Mouse (Mus musculus): ENCODE results near the gene Snd1. TPM values are rescaled to one million over a fixed set of nuclear protein-coding genes. Genes with fewer than 3 reads are reported as not detected.

The Snd1 gene
- total RNA-seq, 1 experiment = 343 TPM

GRCm38 (mm10) chr6:28762132-28762775 is 287.3 kb downstream of the Snd1 start:
- no peaks in the 10 kb centered on the region for H3K36me3 ChIP-seq (ENCODE audit: control insufficient read depth, insufficient read depth, low read length, poor library complexity, severe bottlenecking)
- in situ Hi-C loops (cut with MboI; ENCODE audit: low sequenced_read_pairs in 2 of 2, unreplicated experiment in 2 of 2) = no loop called here
- no peak overlapping the region for H3K27ac ChIP-seq (ENCODE audit: insufficient read depth, low read depth, low read length, poor library complexity, severe bottlenecking)
- peak; percentile 46 for DNase-seq (ENCODE audit: low read depth, low spot score)
- H3K4me1 ChIP-seq (ENCODE audit: control insufficient read depth in 2 of 2, insufficient read depth in 2 of 2, low read length in 2 of 2, poor library complexity in 1 of 2) = peaks cover 6 to 15% of the 10 kb centered on the region in 2 experiments; a peak in 2 of 4 replicates
- TF ChIP-seq MAFK (IDR thresholded peaks at IDR 0.05; ENCODE audit: insufficient read depth, low read depth, low read length) (peak; percentile 47; the same call in 1 of the 2 replicates), CHD2 (IDR thresholded peaks at IDR 0.05; ENCODE audit: low read depth, low read length) (no peak), ZNF384 (IDR thresholded peaks at IDR 0.05; ENCODE audit: low read depth, low read length) (no peak), HCFC1 (IDR thresholded peaks at IDR 0.05; ENCODE audit: borderline replicate concordance, insufficient read depth, low read length) (no peak)
- H3K9me3 ChIP-seq (ENCODE audit: control insufficient read depth, insufficient read depth, low read depth, low read length) = no peaks in the 10 kb centered on the region
- H3K9ac ChIP-seq (ENCODE audit: insufficient read depth, low read depth, low read length, poor library complexity, severe bottlenecking) = no peak overlapping the region
- no peak overlapping the region for H3K4me3 ChIP-seq (ENCODE audit: insufficient read depth in 1 of 2, low read depth in 1 of 2, low read length in 2 of 2, poor library complexity in 1 of 2, severe bottlenecking in 1 of 2)

- Histone ChIP-seq H3K9ac (ENCODE audit: insufficient read depth, low read depth, low read length, poor library complexity, severe bottlenecking) (no peak overlapping the region), H3K4me1 (ENCODE audit: control insufficient read depth in 2 of 2, insufficient read depth in 2 of 2, low read length in 2 of 2, poor library complexity in 1 of 2) (peaks cover 5 to 11% of the 10 kb centered on the region in 2 experiments; a peak in 1 of 4 replicates), H3K36me3 (ENCODE audit: control insufficient read depth, insufficient read depth, low read length, poor library complexity, severe bottlenecking) (no peaks in the 10 kb centered on the region), H3K4me3 (ENCODE audit: insufficient read depth in 1 of 2, low read depth in 1 of 2, low read length in 2 of 2, poor library complexity in 1 of 2, severe bottlenecking in 1 of 2) (no peak overlapping the region), H3K27ac (ENCODE audit: insufficient read depth, low read depth, low read length, poor library complexity, severe bottlenecking) (no peak overlapping the region), H3K9me3 (ENCODE audit: control insufficient read depth, insufficient read depth, low read depth, low read length) (no peaks in the 10 kb centered on the region)
- TF ChIP-seq MAFK (IDR thresholded peaks at IDR 0.05; ENCODE audit: insufficient read depth, low read depth, low read length) (no peak), HCFC1 (IDR thresholded peaks at IDR 0.05; ENCODE audit: borderline replicate concordance, insufficient read depth, low read length) (no peak), ZC3H11A (IDR thresholded peaks at IDR 0.05; ENCODE audit: borderline replicate concordance, low read depth, low read length) (no peak), CHD2 (IDR thresholded peaks at IDR 0.05; ENCODE audit: low read depth, low read length) (no peak), ZNF384 (IDR thresholded peaks at IDR 0.05; ENCODE audit: low read depth, low read length) (no peak)
- no peak for DNase-seq (ENCODE audit: low read depth, low spot score)
- in situ Hi-C loops (cut with MboI; ENCODE audit: low sequenced_read_pairs in 2 of 2, unreplicated experiment in 2 of 2) = no loop called here
These were observed 291.7 kb downstream of the Snd1 start for GRCm38 (mm10) chr6:28766622-28767021.

- TF ChIP-seq ZC3H11A (IDR thresholded peaks at IDR 0.05; ENCODE audit: borderline replicate concordance, low read depth, low read length) = no peak
- no peak for TF ChIP-seq MAFK (IDR thresholded peaks at IDR 0.05; ENCODE audit: insufficient read depth, low read depth, low read length)
- no peak for TF ChIP-seq HCFC1 (IDR thresholded peaks at IDR 0.05; ENCODE audit: borderline replicate concordance, insufficient read depth, low read length)
- TF ChIP-seq CHD2 (IDR thresholded peaks at IDR 0.05; ENCODE audit: low read depth, low read length) = no peak
- TF ChIP-seq ZNF384 (IDR thresholded peaks at IDR 0.05; ENCODE audit: low read depth, low read length) = no peak
- Histone ChIP-seq H3K27ac (ENCODE audit: insufficient read depth, low read depth, low read length, poor library complexity, severe bottlenecking) (no peak overlapping the region), H3K9ac (ENCODE audit: insufficient read depth, low read depth, low read length, poor library complexity, severe bottlenecking) (no peak overlapping the region), H3K4me1 (ENCODE audit: control insufficient read depth in 2 of 2, insufficient read depth in 2 of 2, low read length in 2 of 2, poor library complexity in 1 of 2) (peaks cover 5 to 9% of the 10 kb centered on the region in 2 experiments; a peak in 1 of 4 replicates), H3K9me3 (ENCODE audit: control insufficient read depth, insufficient read depth, low read depth, low read length) (no peaks in the 10 kb centered on the region), H3K4me3 (ENCODE audit: insufficient read depth in 1 of 2, low read depth in 1 of 2, low read length in 2 of 2, poor library complexity in 1 of 2, severe bottlenecking in 1 of 2) (no peak overlapping the region), H3K36me3 (ENCODE audit: control insufficient read depth, insufficient read depth, low read length, poor library complexity, severe bottlenecking) (no peaks in the 10 kb centered on the region)
- in situ Hi-C loops (cut with MboI; ENCODE audit: low sequenced_read_pairs in 2 of 2, unreplicated experiment in 2 of 2) = no loop called here
- no peak for DNase-seq (ENCODE audit: low read depth, low spot score)
These were observed 293.0 kb downstream of the Snd1 start for GRCm38 (mm10) chr6:28767891-28768481.

GRCm38 (mm10) chr6:28771331-28771730 is 296.4 kb downstream of the Snd1 start:
- Histone ChIP-seq H3K36me3 (ENCODE audit: control insufficient read depth, insufficient read depth, low read length, poor library complexity, severe bottlenecking) (peaks cover 2% of the 10 kb centered on the region; the same call in 1 of the 2 replicates), H3K9ac (ENCODE audit: insufficient read depth, low read depth, low read length, poor library complexity, severe bottlenecking) (no peak overlapping the region), H3K4me3 (ENCODE audit: insufficient read depth in 1 of 2, low read depth in 1 of 2, low read length in 2 of 2, poor library complexity in 1 of 2, severe bottlenecking in 1 of 2) (no peak overlapping the region), H3K27ac (ENCODE audit: insufficient read depth, low read depth, low read length, poor library complexity, severe bottlenecking) (no peak overlapping the region), H3K4me1 (ENCODE audit: control insufficient read depth in 2 of 2, insufficient read depth in 2 of 2, low read length in 2 of 2, poor library complexity in 1 of 2) (peaks cover 5 to 9% of the 10 kb centered on the region in 2 experiments; a peak in 1 of 4 replicates), H3K9me3 (ENCODE audit: control insufficient read depth, insufficient read depth, low read depth, low read length) (no peaks in the 10 kb centered on the region)
- TF ChIP-seq MAFK (IDR thresholded peaks at IDR 0.05; ENCODE audit: insufficient read depth, low read depth, low read length) = no peak
- no peak for TF ChIP-seq HCFC1 (IDR thresholded peaks at IDR 0.05; ENCODE audit: borderline replicate concordance, insufficient read depth, low read length)
- no peak for TF ChIP-seq ZNF384 (IDR thresholded peaks at IDR 0.05; ENCODE audit: low read depth, low read length)
- TF ChIP-seq CHD2 (IDR thresholded peaks at IDR 0.05; ENCODE audit: low read depth, low read length) = no peak
- no peak for TF ChIP-seq ZC3H11A (IDR thresholded peaks at IDR 0.05; ENCODE audit: borderline replicate concordance, low read depth, low read length)
- no peak for DNase-seq (ENCODE audit: low read depth, low spot score)
- in situ Hi-C loops (cut with MboI; ENCODE audit: low sequenced_read_pairs in 2 of 2, unreplicated experiment in 2 of 2) = no loop called here
